Mouse (Mus musculus) kidney, adult 2 months (tissue): ENCODE results near the gene Adpgk.
"Not testable (repeated sequence)": the region's sequence is repeated elsewhere in the genome, so short reads cannot be mapped to it uniquely, and the experiment has no call there.

Experiments
- CTCF ChIP-seq: fragments of 200-500 bp; conservative IDR thresholded peaks from 2 replicates; pipeline ENCODE4 v1.5.1; 2011; ENCODE audit warnings: low read depth, mild to moderate bottlenecking, control low read depth, low read length, moderate library complexity, mixed read lengths; ENCODE audit not compliant: insufficient read depth, insufficient read length
- POLR2A ChIP-seq: fragments of 200-500 bp; IDR thresholded peaks from one replicate; pipeline ENCODE4 v1.6.1; 2011; ENCODE audit warnings: low read depth, low read length, control low read depth

GRCm38 (mm10) chr9:59358041-59358440 lies 66.7 kb downstream of the Adpgk start:
- TF ChIP-seq POLR2A, CTCF: not testable (repeated sequence)
